23 mouse cellular contexts compared by ENCODE assay signal in the genomic region with DNA sequence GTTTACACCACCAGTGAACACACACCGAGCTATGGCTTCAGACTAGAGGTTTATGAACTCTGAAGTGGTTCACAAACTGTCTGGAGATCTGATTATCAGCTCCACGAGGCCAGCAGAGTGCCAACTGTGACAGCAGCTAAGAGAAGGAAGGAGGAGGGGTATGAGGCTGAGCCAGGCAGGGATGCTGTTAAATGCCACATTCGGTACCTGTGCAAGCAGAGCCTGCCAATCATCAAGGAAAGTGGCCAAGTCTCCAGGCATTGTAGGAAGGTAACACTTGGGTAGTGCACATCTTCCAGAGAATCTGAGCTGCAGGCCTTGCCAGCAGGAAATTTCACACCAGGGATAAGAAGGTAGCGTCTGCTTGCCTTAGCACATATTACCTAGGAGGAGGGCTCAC. TPM values are rescaled to one million over a fixed set of nuclear protein-coding genes. Genes with fewer than 3 reads are reported as not detected.
DNase-seq lines count a peak whose midpoint lies in the region; ATAC-seq and TF ChIP-seq lines count a peak whose summit lies in the region.
"Had no signal": no experiment of that assay in that cellular context is flagged by ENCODE, and none has a peak within 500 bp of the region (broad histone marks: within the 10 kb centered on the region; RNA-seq: fewer than 3 reads in every experiment).

No protein-coding gene starts in this region.

- no peaks in the 10 kb centered on the region for H3K4me1 ChIP-seq in intestine, postnatal 0 days (replicated peaks; ENCODE audit: control insufficient read depth, insufficient read depth, low read length)
- H3K4me1 ChIP-seq in intestine, embryonic 16.5 days (ENCODE audit: control insufficient read depth, insufficient read depth, low read length): peaks cover 8% of the 10 kb centered on the region; the same call in 1 of the 2 replicates
- H3K4me1 ChIP-seq in kidney, embryonic 15.5 days: no peaks in the 10 kb centered on the region
- H3K4me1 ChIP-seq: embryonic facial prominence, embryonic 15.5 days; heart, embryonic 12.5 days; limb, embryonic 15.5 days; megakaryocyte, embryonic 14.5 days; midbrain, embryonic 13.5 days had no signal

- no peaks in the 10 kb centered on the region for H3K27me3 ChIP-seq in intestine, postnatal 0 days (replicated peaks; ENCODE audit: control insufficient read depth, insufficient read depth, low read length)
- H3K27me3 ChIP-seq in intestine, embryonic 16.5 days (replicated peaks; ENCODE audit: control insufficient read depth, insufficient read depth, low read length): no peaks in the 10 kb centered on the region
- H3K27me3 ChIP-seq in kidney, embryonic 15.5 days: no peaks in the 10 kb centered on the region
- H3K27me3 ChIP-seq: embryonic facial prominence, embryonic 15.5 days; heart, embryonic 12.5 days; limb, embryonic 15.5 days; midbrain, embryonic 13.5 days had no signal

- no peaks in the 10 kb centered on the region for H3K36me3 ChIP-seq in intestine, postnatal 0 days (ENCODE audit: control insufficient read depth, insufficient read depth)
- H3K36me3 ChIP-seq in intestine, embryonic 16.5 days (ENCODE audit: control insufficient read depth, insufficient read depth, low read length): no peaks in the 10 kb centered on the region
- H3K36me3 ChIP-seq in kidney, embryonic 15.5 days: no peaks in the 10 kb centered on the region
- H3K36me3 ChIP-seq: embryonic facial prominence, embryonic 15.5 days; heart, embryonic 12.5 days; limb, embryonic 15.5 days; midbrain, embryonic 13.5 days had no signal

- no peak overlapping the region for H3K4me2 ChIP-seq in intestine, postnatal 0 days (replicated peaks; ENCODE audit: low read depth)
- no peak overlapping the region for H3K4me2 ChIP-seq in intestine, embryonic 16.5 days (ENCODE audit: low read depth, low read length)
- no peak overlapping the region for H3K4me2 ChIP-seq in kidney, embryonic 15.5 days
- H3K4me2 ChIP-seq: embryonic facial prominence, embryonic 15.5 days; heart, embryonic 12.5 days; limb, embryonic 15.5 days; lung, embryonic 14.5 days; midbrain, embryonic 13.5 days had no signal

- H3K9me3 ChIP-seq in intestine, postnatal 0 days (ENCODE audit: control insufficient read depth): no peaks in the 10 kb centered on the region
- no peaks in the 10 kb centered on the region for H3K9me3 ChIP-seq in intestine, embryonic 16.5 days (ENCODE audit: control insufficient read depth, low read length)
- no peaks in the 10 kb centered on the region for H3K9me3 ChIP-seq in kidney, embryonic 15.5 days (replicated peaks)
- H3K9me3 ChIP-seq: embryonic facial prominence, embryonic 15.5 days; heart, embryonic 12.5 days; limb, embryonic 15.5 days; megakaryocyte, embryonic 14.5 days had no signal

- 63% methylated on average over 4 of the region's 4 CpGs for WGBS in intestine, postnatal 0 days
- 71% methylated on average over 4 of the region's 4 CpGs for WGBS in intestine, embryonic 16.5 days
- 82% methylated on average over 4 of the region's 4 CpGs for whole genome bisulfite sequencing in kidney, embryonic 15.5 days

- intact Hi-C loops in left cerebral cortex, postnatal 4 days (cut with DNase I): no loop called here

- TF ChIP-seq CTCF in intestine, postnatal 0 days (IDR thresholded peaks at IDR 0.05; ENCODE audit: low read depth): no peak

- 0 out of 2 replicates have a peak overlapping the region, but pooled peaks have one; percentile 35 for H3K27ac ChIP-seq in intestine, postnatal 0 days (ENCODE audit: low read depth, low read length)
- no peak overlapping the region for H3K27ac ChIP-seq in intestine, embryonic 16.5 days (ENCODE audit: low read length)
- H3K27ac ChIP-seq in kidney, embryonic 15.5 days: no peak overlapping the region
- H3K27ac ChIP-seq: embryonic facial prominence, embryonic 15.5 days; layer of hippocampus, adult 2 months; limb, embryonic 15.5 days; liver, embryonic 14.5 days; midbrain, embryonic 13.5 days had no signal

- peak; percentile 50 for DNase-seq in left cerebral cortex, postnatal 4 days
- DNase-seq in left cerebral cortex, adult 11 months (ENCODE audit: low spot score): no peak
- DNase-seq in cerebellum, postnatal 25 days: peak; percentile 75 to 85
- no peak for DNase-seq in testis, postnatal 14 days (ENCODE audit: low spot score)
- DNase-seq: adrenal gland, postnatal 25 days; gastrocnemius, postnatal 10 days; heart, adult 18-20 months; heart, postnatal 10 days; kidney, adult 18-20 months; kidney, postnatal 14 days; lung, embryonic 14.5 days; thymus, postnatal 14 days had no signal

- no peak overlapping the region for H3K9ac ChIP-seq in intestine, postnatal 0 days (ENCODE audit: low read depth, low read length)
- H3K9ac ChIP-seq in intestine, embryonic 16.5 days (ENCODE audit: low read depth, low read length): no peak overlapping the region
- no peak overlapping the region for H3K9ac ChIP-seq in kidney, embryonic 15.5 days
- H3K9ac ChIP-seq: embryonic facial prominence, embryonic 15.5 days; heart, embryonic 12.5 days; limb, embryonic 15.5 days; liver, embryonic 14.5 days; lung, embryonic 14.5 days; midbrain, embryonic 13.5 days had no signal

- no peak for ATAC-seq in intestine, postnatal 0 days
- ATAC-seq in intestine, embryonic 16.5 days: no peak
- ATAC-seq in kidney, embryonic 15.5 days (replicated peaks; ENCODE audit: low FRiP score): no peak
- ATAC-seq: forebrain, embryonic 16.5 days; midbrain, embryonic 13.5 days had no signal

- no peak overlapping the region for H3K4me3 ChIP-seq in intestine, postnatal 0 days (ENCODE audit: low read depth, low read length)
- no peak overlapping the region for H3K4me3 ChIP-seq in intestine, embryonic 16.5 days (ENCODE audit: low read length)
- no peak overlapping the region for H3K4me3 ChIP-seq in kidney, embryonic 15.5 days (replicated peaks)
- H3K4me3 ChIP-seq: embryonic facial prominence, embryonic 15.5 days; heart, embryonic 12.5 days; layer of hippocampus, adult 2 months; limb, embryonic 15.5 days; megakaryocyte, embryonic 14.5 days; midbrain, embryonic 13.5 days had no signal

RNA-seq across cellular contexts. Expression of a gene that starts 15.7 kb away (rescaled TPM):
- polyA plus RNA-seq in intestine, postnatal 0 days (2015; fragmentation: Nextera tagmentation; extraction: Ambion mirVana): 42.9 and 51.1 TPM in 2 replicates
- 3.3 and 4.1 TPM in 2 replicates for polyA plus RNA-seq in intestine, embryonic 16.5 days (2015; fragmentation: Nextera tagmentation; extraction: Ambion mirVana)
- total RNA-seq in left cerebral cortex, postnatal 4 days (2021): under 1 TPM; 0.38 to 0.58 TPM
- polyA plus RNA-seq in kidney, embryonic 15.5 days (2015; fragmentation: Nextera tagmentation; extraction: Ambion mirVana): 1.9 and 3.4 TPM in 2 replicates

Comparison
In these comparisons a context has a peak if more than half of its experiments do, and no peak if none do; other contexts are left out.
1. DNase-seq: peak in left cerebral cortex, postnatal 4 days (single experiment) and cerebellum, postnatal 25 days (2 of 2); none in left cerebral cortex, adult 11 months (single experiment) and testis, postnatal 14 days (single experiment).